Mouse (Mus musculus) spleen, postnatal 36 days (tissue): ENCODE results near the gene Xpa.

Experiments
- DNase-seq, 2 experiments: peaks; one replicate each; pipeline ENCODE4 v3.0.0; 2022; ENCODE audit warnings: low spot score in 2 of 2, mixed read lengths in 1 of 2

The Xpa gene

GRCm38 (mm10) chr4:46195781-46196487, at the start of gene Xpa:
Gene Xpa (minus strand): TSS chr4:46196311.
- peak; percentile 92 to 96 for DNase-seq

GRCm38 (mm10) chr4:46235871-46236270, 39.8 kb upstream of the Xpa start:
- no peak for DNase-seq

- DNase-seq, result no peak
Observed at GRCm38 (mm10) chr4:46234739-46235138, 38.6 kb upstream of the Xpa start.

- DNase-seq, result no peak
Observed at GRCm38 (mm10) chr4:46226972-46227535, 30.9 kb upstream of the Xpa start.

DNA sequence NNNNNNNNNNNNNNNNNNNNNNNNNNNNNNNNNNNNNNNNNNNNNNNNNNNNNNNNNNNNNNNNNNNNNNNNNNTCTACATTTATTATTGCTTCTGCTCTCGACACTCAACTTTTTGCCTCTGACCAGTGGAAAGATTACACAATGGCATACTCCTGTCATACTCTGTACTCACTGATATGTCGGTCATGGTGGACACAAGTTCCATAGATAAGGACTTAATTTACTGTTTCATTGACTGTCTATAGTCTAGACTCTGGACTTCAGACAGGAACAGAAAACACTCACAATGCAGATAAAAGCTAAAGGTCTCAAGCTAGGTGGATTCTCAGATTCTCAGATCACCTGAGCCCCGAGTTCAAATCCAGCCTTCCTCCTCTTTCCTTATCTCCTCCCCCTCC, 25.0 kb upstream of the Xpa start:
- DNase-seq, result no peak

GRCm38 (mm10) chr4:46202562-46203126, 6.5 kb upstream of the Xpa start:
- no peak for DNase-seq

GRCm38 (mm10) chr4:46201834-46202561, 5.9 kb upstream of the Xpa start:
- peak; percentile 52 to 62 for DNase-seq

DNA sequence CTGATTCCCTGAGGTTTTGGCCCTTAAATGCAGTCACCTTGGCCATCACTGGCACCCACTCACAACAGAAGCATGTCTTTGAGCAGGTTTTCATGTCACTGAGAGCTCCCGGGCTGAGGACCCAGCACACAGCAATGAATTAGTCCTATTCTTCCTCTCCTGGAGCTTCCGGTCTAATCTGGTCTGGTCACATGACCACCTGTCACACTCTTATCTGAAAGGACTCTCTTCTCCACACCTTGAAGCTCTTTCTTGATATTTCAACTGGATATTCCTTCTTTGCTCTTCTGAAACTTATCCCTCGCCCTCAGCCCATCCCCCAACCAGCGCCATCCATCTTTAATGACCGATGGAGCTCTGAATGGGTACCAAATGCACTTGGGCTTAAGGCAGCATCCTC, 2.0 kb upstream of the Xpa start:
- DNase-seq, result no peak

DNA sequence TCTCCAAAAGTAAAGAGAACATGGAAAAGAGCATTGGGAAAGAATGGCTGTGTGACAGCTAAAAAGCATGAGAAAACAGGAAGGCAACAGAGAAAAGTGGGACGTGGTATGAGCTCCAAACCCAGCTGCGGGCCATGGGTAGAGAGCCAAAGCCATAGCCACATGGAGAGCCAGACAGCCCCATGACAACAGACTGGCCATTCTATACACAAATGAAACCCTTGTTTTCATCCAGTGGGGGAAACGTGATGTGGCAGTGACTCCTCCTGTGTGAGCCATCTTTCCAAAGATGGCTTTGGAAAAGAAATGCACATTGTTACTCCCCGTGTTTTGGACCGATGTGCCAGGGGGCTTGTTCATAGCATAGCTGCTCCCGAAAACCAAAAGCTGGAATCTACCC, 402 bp upstream of the Xpa start:
- DNase-seq, result no peak

DNA sequence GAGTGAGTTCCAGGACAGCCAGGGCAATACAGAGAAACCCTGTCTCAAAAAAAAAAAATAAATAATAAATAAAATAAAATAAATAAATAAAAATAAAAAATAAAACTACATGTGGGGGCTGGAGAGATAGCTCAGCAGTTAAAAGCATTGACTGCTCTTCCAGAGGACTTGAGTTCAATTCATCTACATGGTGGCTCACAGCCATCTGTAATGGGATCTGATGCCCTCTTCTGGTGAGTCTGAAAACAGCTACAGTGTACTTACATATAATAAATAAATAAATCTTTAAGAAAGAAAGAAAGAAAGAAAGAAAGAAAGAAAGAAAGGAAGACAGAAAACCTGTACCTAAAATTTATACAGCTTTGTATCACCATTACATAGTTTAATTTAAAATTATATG, 4.1 kb downstream of the Xpa start:
- DNase-seq, result peak in 1 of 2 experiments; percentile 26

- DNase-seq, result no peak
Observed at GRCm38 (mm10) chr4:46186466-46186865, 9.6 kb downstream of the Xpa start.

DNA sequence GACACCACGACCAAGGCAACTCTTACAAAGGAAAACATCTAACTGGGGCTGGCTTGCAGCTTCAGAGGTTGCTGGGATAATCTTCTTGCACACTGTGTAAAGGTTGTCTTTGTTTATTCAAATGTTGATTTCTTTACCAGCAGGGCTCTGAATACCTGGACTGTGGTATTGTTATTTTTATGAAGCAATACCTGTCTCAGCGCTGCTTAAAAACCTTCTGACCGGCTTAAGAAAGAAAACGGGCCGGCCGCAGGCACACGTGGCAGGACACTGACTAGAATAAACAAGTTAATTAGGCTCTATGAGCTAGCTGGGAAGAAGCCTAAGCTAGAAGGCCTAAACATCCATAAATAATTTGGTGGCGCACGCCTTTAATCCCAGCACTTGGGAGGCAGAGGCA, 10.2 kb downstream of the Xpa start:
- DNase-seq, result no peak

GRCm38 (mm10) chr4:46185423-46185822, 10.7 kb downstream of the Xpa start:
- DNase-seq, result no peak

DNA sequence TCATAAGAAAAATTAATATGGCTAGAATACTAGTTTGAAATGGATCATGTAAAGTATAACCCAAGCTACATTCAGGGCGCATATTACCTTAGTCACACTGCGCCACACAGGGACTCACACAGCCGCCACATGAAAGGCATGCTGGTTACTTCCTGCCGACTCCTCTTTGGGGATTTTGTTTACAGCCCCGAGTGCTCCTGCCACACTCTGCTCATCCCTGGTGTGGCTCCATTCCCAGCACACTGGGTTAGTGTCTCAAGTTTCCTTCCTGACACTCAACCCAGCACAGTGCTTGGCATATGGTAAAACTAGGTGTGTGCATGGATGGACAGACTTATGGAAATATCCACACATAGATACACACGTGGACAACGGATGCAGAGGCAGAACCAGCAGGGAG, 13.9 kb downstream of the Xpa start:
- no peak for DNase-seq

DNA sequence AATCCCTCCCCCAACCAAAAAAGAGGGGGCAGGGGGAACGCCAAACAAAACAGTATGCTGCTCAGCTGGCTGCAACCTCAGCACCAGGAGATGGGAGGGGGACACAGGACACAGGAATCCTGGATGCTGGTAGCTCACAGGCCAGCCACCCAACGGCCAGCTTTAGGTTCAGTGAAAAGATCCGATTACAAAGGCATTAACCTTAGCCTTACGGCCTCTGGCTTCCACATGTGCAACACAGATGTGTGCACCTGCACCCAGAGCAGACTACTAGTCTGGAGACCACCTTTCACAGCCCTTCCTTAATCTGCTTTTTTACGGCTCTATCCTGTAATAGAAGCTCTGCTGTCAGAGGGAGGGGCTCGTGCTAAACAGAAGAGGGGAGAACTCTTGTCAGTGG, 14.9 kb downstream of the Xpa start:
- DNase-seq, result no peak

- DNase-seq, result no peak
Observed at GRCm38 (mm10) chr4:46177496-46177895, 18.6 kb downstream of the Xpa start.

- DNase-seq, result no peak
Observed at GRCm38 (mm10) chr4:46177018-46177417, 19.1 kb downstream of the Xpa start.

- DNase-seq, result no peak
Observed at GRCm38 (mm10) chr4:46176313-46176712, 19.8 kb downstream of the Xpa start.

DNA sequence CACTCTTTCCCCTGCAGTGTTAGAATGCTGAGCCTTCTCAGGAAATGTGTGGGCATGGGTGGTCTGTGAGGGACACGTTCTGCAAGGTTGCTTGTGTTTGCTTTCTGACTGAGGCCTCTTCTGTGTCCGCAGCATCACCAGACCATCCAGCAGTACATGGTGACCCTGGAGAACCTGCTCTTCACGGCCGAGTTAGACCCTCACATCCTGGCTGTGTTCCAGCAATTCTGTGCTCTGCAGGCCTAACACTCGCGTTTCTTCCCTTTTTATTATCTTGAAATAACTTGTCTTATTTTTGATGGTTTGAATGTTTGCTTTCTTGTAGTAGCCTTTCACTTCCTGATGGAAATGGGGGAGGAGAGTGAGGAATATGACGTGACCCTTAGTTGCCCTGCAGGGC, 24.4 kb downstream of the Xpa start:
- no peak for DNase-seq

- no peak for DNase-seq
Observed at GRCm38 (mm10) chr4:46165831-46166230, 30.3 kb downstream of the Xpa start.

DNA sequence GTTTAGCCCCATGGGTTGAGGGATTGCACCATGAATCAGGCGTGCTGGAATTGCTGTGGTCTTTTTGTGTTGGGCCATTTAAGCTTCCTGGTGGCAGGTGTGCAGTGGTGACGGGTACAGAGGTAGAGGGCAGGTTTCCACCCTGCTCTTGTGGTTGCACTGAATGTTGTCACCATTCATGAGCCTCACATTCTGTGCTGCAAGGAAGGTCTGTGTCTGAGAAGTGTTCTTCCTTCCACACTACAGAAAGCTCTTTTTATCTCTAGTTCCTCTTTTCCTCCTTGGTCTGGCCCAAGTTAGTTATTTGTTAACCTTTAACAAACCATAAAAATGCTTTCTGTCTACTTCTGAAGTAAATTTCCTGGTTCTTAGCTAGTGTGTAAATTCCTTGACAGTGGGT, 32.1 kb downstream of the Xpa start:
- DNase-seq, result no peak

DNA sequence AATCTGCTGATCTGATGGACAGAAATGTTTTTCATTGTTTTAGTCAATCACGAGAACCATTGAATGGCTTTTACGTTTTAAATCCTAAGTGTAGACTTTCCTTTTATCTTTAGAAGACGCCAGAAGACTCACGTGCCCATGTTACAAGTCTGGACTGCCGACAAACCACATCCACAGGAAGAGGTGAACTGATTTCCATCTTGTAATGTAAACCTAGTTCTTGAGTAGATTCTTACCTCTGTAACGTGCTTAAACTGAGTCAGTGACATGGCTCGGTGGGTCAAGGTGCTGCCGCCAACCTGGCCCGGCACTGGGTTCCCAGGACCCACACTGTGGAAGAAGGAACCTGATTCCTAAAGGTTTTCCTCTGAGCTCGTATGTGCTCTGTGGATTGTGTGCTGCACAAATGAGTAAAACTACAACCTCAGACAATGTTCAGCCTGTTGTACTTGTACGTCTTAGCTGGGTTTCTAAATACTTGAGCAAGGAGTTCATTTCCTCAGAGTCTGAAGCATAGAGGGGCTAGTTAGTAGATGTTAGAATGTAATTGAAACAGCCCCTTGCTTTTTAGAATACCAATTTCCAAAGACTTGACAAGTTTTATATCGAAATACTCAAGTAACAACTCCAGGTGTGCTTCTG, 44.1 kb downstream of the Xpa start:
- peak in 1 of 2 experiments; percentile 12 for DNase-seq
